Mouse (Mus musculus) heart, embryonic 13.5 days (tissue): ENCODE results near the gene Nmnat3. TPM values are rescaled to one million over a fixed set of nuclear protein-coding genes. Genes with fewer than 3 reads are reported as not detected.

Source experiments
- ATAC-seq: fragments of 200-750 bp; cut with Nextera tagmentation; 2 replicates; pipeline ENCODE4 v1.8.0; 2017; ENCODE audit warnings: moderate TSS enrichment; ENCODE audit not compliant: insufficient number of reproducible peaks, low FRiP score, low TSS enrichment; ENCODE audit errors: extremely low read depth
- H3K27ac ChIP-seq: fragments of 300-500 bp; sonication (generic); replicated peaks from 2 replicates; pipeline ENCODE4 v1.5.1; 2015; ENCODE audit warnings: moderate library complexity, mild to moderate bottlenecking, inconsistent platforms
- H3K27me3 ChIP-seq: fragments of 300-500 bp; sonication (generic); replicated peaks from 2 replicates; pipeline ENCODE4 v1.6.1; 2015; ENCODE audit warnings: mild to moderate bottlenecking, inconsistent platforms
- H3K36me3 ChIP-seq: fragments of 300-500 bp; sonication (generic); 2 replicates; pipeline ENCODE4 v1.6.1; 2015; ENCODE audit warnings: mild to moderate bottlenecking, inconsistent platforms
- H3K4me1 ChIP-seq: fragments of 300-500 bp; sonication (generic); 2 replicates; pipeline ENCODE4 v1.6.1; 2015; ENCODE audit warnings: inconsistent platforms
- H3K4me2 ChIP-seq: fragments of 300-500 bp; sonication (generic); 2 replicates; pipeline ENCODE4 v1.6.1; 2015; ENCODE audit warnings: inconsistent platforms, mild to moderate bottlenecking, moderate library complexity
- H3K4me3 ChIP-seq: fragments of 300-500 bp; sonication (generic); 2 replicates; pipeline ENCODE4 v1.5.1; 2015; ENCODE audit warnings: moderate library complexity, mild to moderate bottlenecking, inconsistent platforms
- H3K9ac ChIP-seq: fragments of 300-500 bp; sonication (generic); 2 replicates; pipeline ENCODE4 v1.6.1; 2015; ENCODE audit warnings: inconsistent platforms, mild to moderate bottlenecking, moderate library complexity
- H3K9me3 ChIP-seq: fragments of 300-500 bp; sonication (generic); 2 replicates; pipeline ENCODE4 v1.6.1; 2016; ENCODE audit warnings: inconsistent platforms
- WGBS: fragments of 180-500 bp; shearing (Covaris S2); methylation state at CpG from one replicate; pipeline ENCODE4 v1.1.7; 2015; ENCODE audit warnings: mixed read lengths; 5-methylcytosine and 5-hydroxymethylcytosine counted together
- polyA plus RNA-seq: library from polyadenylated mRNA; unstranded; fragments of >200 nt; fragmentation: Nextera tagmentation; extraction: Ambion mirVana; gene quantifications from 2 replicates; pipeline ENCODE4 v1.2.1, GENCODE M21; 2015

Nmnat3 gene
- polyA plus RNA-seq, 1 experiment from 2014 or later = 8.7 TPM

DNA sequence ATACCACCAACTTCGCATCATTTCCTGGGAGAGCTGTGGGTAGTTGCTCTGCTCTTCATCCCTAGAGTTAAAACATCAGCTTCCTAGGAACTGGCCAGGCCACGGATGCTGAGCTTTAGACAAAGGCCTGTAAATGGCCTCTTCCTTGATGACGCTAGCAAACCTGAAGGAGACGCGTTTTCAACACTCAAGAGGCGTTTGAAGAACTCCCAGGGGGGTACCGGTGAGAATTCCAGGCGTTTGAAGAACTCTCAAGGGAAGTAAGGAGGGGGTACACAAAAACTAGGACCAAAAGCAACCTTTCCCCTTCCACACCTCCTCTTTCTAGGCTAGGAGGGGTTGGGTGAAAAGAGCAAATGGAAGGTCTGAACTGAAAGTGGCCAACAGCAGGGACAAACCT, 137.1 kb downstream of the Nmnat3 start:
- peak overlapping the region; percentile 69; the same call in 1 of the 2 replicates for H3K27ac ChIP-seq
- H3K4me2 ChIP-seq = peak overlapping the region; percentile 80
- H3K27me3 ChIP-seq = peaks cover 21% of the 10 kb centered on the region
- WGBS = 3% methylated on average over 8 of the region's 8 CpGs
- peaks cover 44% of the 10 kb centered on the region for H3K4me1 ChIP-seq
- no peaks in the 10 kb centered on the region for H3K9me3 ChIP-seq
- peak overlapping the region; percentile 68 for H3K4me3 ChIP-seq
- H3K9ac ChIP-seq = peak overlapping the region; percentile 86
- ATAC-seq = no peak
- H3K36me3 ChIP-seq = peaks cover 6% of the 10 kb centered on the region; the same call in 1 of the 2 replicates

DNA sequence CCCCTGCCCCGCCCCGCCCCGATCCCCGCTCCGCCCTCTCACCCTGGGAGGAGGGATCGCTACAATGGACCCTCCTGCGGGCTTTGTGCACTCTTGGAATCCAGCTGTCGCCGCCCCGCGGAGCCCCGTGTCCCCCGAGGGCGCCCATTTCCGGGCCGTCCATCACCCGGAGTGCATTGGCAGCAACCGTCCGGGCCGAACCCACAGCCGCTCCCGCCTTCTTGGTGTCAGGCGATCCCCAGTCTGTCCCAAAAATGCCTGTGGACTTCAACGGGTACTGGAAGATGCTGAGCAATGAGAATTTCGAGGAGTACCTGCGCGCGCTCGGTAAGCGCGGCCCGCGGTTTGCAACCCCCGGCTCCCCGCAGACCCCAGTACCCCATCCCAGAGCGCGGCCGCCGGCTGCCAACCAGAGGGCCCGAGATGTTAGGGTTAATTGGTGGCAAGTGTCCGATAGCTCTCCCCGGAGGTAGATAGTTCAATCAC, 137.5 kb downstream of the Nmnat3 start:
- H3K9ac ChIP-seq = peak overlapping the region; percentile 86
- H3K4me1 ChIP-seq = peaks cover 48% of the 10 kb centered on the region
- peak overlapping the region; percentile 69 for H3K27ac ChIP-seq
- no peak for ATAC-seq
- WGBS = under 1% methylated on average over 42 of the region's 42 CpGs
- H3K9me3 ChIP-seq = no peaks in the 10 kb centered on the region
- H3K4me2 ChIP-seq = peak overlapping the region; percentile 80
- H3K36me3 ChIP-seq = peaks cover 6% of the 10 kb centered on the region; the same call in 1 of the 2 replicates
- H3K27me3 ChIP-seq = peaks cover 21% of the 10 kb centered on the region
- peak overlapping the region; percentile 68 for H3K4me3 ChIP-seq

DNA sequence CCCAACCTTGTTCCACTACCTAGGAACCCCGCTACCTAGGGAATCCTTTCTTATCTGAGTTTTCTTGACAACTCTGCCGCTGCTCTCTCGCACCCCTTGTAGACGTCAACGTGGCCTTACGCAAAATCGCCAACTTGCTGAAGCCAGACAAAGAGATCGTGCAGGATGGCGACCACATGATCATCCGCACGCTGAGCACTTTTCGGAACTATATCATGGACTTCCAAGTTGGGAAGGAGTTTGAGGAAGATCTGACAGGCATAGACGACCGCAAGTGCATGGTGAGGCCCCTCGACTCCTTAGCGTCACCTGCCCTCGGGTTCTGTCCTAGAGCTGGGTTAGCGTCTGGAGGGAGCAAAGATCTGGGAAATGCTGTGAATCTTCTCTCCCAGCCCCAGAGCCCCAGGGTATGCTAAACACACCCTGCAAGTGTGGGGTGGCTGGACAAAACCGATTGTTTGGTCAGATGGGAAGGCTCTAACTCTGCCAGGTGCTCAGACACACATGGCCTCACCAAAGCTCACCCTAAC, 138.2 kb downstream of the Nmnat3 start:
- H3K9me3 ChIP-seq = no peaks in the 10 kb centered on the region
- peaks cover 53% of the 10 kb centered on the region for H3K4me1 ChIP-seq
- ATAC-seq = no peak
- peaks cover 21% of the 10 kb centered on the region for H3K27me3 ChIP-seq
- H3K4me2 ChIP-seq = peak overlapping the region; percentile 80
- H3K9ac ChIP-seq = peak overlapping the region; percentile 86
- H3K27ac ChIP-seq = peak overlapping the region; percentile 81
- WGBS = 5% methylated on average over 19 of the region's 19 CpGs
- H3K4me3 ChIP-seq = peak overlapping the region; percentile 68
- H3K36me3 ChIP-seq = peaks cover 6% of the 10 kb centered on the region; the same call in 1 of the 2 replicates

DNA sequence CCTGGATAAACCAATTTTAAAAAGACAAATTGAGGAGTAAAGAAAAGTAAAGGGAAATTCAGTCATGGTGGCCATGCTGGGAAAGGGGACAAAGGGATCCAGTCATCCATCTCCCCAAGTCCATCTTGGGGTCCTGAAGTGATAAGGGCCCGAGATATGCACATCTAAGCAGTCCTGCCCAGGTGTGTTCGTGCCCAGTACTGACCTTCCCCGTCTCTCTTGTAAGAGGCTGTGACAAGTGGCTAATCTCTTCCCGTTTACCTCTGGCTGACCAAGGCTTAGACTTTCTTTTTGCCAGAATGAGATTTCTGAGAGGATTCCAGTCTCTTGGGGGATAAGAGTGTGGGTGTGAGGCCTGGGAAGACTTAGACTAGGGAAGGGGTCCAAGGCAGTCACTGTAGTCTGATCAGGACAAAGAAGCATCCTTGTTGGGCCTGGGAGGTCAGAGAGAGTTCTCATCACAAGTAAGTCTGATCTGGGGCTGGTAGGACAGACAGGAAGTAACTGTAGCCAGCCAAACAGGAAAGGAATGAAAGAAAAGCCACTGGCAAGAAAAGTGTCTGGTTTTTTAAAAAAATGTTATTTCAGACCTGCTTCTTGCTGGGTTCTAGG, 140.8 kb downstream of the Nmnat3 start:
- H3K4me1 ChIP-seq = peaks cover 78% of the 10 kb centered on the region
- peak overlapping the region; percentile 80 for H3K4me2 ChIP-seq
- ATAC-seq = no peak
- H3K27me3 ChIP-seq = peaks cover 20% of the 10 kb centered on the region
- H3K36me3 ChIP-seq = peaks cover 15% of the 10 kb centered on the region
- peak overlapping the region; percentile 81 for H3K27ac ChIP-seq
- WGBS = 41% methylated on average over 4 of the region's 4 CpGs
- no peaks in the 10 kb centered on the region for H3K9me3 ChIP-seq
- H3K9ac ChIP-seq = peak overlapping the region; percentile 86; the same call in 1 of the 2 replicates
- peak overlapping the region; percentile 68 for H3K4me3 ChIP-seq

DNA sequence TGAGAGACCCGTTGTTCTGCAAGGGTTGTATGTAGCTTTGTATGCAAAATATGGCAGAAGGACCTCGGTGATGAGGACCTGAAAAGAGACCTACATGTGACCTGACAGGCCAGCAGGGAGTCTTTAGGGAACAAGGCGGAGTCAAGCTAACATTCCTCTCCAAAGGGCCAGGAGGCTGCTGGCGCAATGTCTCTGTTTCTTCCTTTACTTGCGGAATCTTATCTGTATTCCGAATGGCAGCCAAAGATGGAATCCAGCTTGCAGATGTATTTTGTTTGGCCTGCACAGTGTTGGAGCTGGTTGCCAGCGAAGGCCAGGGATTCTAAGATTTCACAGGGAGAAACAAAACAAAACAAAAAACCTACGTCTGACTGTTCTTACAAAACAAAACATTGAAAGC, 141.5 kb downstream of the Nmnat3 start:
- 36% methylated on average over 8 of the region's 8 CpGs for WGBS
- H3K4me3 ChIP-seq = peak overlapping the region; percentile 20
- ATAC-seq = no peak
- peak overlapping the region; percentile 47; the same call in 1 of the 2 replicates for H3K9ac ChIP-seq
- H3K27ac ChIP-seq = peak overlapping the region; percentile 81
- peaks cover 15% of the 10 kb centered on the region for H3K36me3 ChIP-seq
- H3K9me3 ChIP-seq = no peaks in the 10 kb centered on the region
- H3K27me3 ChIP-seq = peaks cover 18% of the 10 kb centered on the region
- H3K4me1 ChIP-seq = peaks cover 86% of the 10 kb centered on the region
- H3K4me2 ChIP-seq = peak overlapping the region; percentile 80

DNA sequence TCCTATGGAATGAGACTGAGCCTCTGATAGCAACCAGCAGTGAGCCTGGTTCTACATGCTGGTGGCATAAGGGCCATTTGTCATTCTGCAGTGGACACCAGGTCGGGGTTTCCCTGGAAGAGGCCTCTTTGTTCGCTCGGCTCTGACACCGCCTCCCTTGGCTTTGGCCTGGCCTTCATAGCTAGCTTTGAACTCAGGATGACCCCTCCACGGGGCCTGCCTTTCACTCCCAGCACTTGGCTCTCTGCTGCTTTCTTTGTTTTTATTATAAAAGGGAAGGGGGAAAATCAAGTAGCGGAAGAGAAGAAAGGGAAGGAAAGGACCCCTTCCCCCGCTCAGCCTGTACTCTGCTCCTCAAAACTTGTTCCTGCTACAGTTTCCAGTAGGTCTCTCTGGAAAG, 142.6 kb downstream of the Nmnat3 start:
- Histone ChIP-seq H3K36me3 (peaks cover 18% of the 10 kb centered on the region), H3K4me1 (peaks cover 82% of the 10 kb centered on the region), H3K9me3 (no peaks in the 10 kb centered on the region), H3K27ac (peak overlapping the region; percentile 81), H3K9ac (peak overlapping the region; percentile 47; the same call in 1 of the 2 replicates), H3K4me2 (peak overlapping the region; percentile 80), H3K27me3 (peaks cover 14% of the 10 kb centered on the region), H3K4me3 (peak overlapping the region; percentile 20; the same call in 1 of the 2 replicates)
- 30% methylated on average over 7 of the region's 7 CpGs for WGBS
- 0 out of 2 replicates have a peak, but pooled peaks have one; percentile 19 for ATAC-seq

DNA sequence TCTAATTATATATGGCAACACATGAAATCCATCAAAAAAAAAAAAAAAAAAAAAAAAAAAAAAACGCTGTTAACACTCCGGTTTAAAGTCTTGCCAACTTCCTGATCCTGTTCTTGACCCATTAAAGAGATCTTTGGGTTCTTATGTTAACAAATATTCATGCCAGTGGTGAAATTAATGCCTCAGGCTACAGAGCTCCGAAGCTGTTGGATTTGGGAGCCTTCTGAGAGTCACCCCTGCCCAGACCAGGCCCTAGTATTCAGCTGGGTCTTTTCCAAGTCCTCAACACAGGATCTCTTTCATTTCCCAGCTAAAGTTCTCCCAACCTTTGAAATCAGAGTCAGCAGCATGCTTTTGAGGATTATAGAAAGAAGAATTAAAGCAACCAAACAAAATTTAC, 143.3 kb downstream of the Nmnat3 start:
- Histone ChIP-seq H3K27me3 (peaks cover 12% of the 10 kb centered on the region), H3K36me3 (peaks cover 23% of the 10 kb centered on the region), H3K4me2 (peak overlapping the region; percentile 80), H3K9ac (no peak overlapping the region), H3K4me1 (peaks cover 79% of the 10 kb centered on the region), H3K9me3 (no peaks in the 10 kb centered on the region), H3K4me3 (no peak overlapping the region), H3K27ac (peak overlapping the region; percentile 81)
- WGBS = 48% methylated on average over 3 of the region's 3 CpGs
- ATAC-seq = no peak

DNA sequence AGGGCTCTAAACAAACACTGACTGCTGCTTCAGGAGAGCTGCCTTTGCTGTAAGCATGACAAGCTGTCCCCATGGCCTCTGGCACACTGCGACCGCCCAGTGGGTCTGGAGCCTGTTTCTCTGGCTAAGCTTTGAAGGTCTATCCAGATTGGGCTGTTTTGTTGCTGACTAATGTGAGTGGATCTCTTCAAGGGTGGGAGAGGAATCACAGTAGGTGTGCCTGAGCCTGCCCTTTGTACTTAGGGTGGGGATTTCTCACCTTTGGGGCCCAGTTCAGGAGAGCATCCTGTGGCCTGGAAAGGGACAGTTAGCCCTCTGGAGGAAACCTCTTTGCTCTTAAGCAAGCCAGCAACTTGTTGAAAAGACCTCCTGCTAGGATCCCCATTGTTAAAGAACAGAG, 145.8 kb downstream of the Nmnat3 start:
- 60% methylated on average over 2 of the region's 2 CpGs for WGBS
- Histone ChIP-seq H3K4me1 (peaks cover 56% of the 10 kb centered on the region), H3K4me2 (no peak overlapping the region), H3K27ac (peak overlapping the region; percentile 32), H3K27me3 (no peaks in the 10 kb centered on the region), H3K9ac (peak overlapping the region; percentile 50; the same call in 1 of the 2 replicates), H3K4me3 (no peak overlapping the region), H3K36me3 (peaks cover 27% of the 10 kb centered on the region), H3K9me3 (no peaks in the 10 kb centered on the region)
- no peak for ATAC-seq

DNA sequence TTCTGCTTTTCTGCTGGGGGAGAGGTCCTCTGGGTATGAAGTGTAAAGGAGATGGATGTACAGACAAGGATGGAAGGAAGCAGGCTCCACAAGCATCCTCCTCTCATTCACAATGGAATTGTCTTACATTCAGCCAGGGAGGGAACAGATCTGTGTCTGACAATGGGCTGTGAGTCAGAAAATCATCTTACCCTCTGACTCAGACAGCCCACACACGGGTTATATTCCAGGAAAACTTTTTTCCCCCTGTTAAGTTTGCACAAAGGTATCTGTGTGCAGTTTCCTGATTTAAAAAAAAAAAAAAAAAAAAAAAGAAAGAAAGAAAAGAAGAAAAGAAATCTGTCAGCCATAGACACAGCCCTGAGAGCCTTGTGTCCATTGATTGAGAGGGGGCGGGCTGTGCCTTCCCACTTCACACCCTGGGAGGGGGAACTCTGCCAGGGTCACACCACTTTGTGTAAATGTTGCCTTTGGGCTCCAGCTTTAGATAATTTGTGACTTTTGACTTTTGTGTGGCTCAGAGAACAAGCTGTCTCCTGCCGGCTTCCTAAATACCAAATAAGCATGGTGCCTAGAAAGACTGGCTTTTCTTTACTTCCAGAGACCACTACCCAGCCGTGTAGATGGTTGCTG, 146.8 kb downstream of the Nmnat3 start:
- peaks cover 54% of the 10 kb centered on the region for H3K4me1 ChIP-seq
- 31% methylated on average over 4 of the region's 4 CpGs for WGBS
- no peak for ATAC-seq
- no peak overlapping the region for H3K4me3 ChIP-seq
- H3K27ac ChIP-seq = peak overlapping the region; percentile 32
- H3K9me3 ChIP-seq = no peaks in the 10 kb centered on the region
- no peak overlapping the region for H3K4me2 ChIP-seq
- no peak overlapping the region for H3K9ac ChIP-seq
- peaks cover 27% of the 10 kb centered on the region for H3K36me3 ChIP-seq
- no peaks in the 10 kb centered on the region for H3K27me3 ChIP-seq

DNA sequence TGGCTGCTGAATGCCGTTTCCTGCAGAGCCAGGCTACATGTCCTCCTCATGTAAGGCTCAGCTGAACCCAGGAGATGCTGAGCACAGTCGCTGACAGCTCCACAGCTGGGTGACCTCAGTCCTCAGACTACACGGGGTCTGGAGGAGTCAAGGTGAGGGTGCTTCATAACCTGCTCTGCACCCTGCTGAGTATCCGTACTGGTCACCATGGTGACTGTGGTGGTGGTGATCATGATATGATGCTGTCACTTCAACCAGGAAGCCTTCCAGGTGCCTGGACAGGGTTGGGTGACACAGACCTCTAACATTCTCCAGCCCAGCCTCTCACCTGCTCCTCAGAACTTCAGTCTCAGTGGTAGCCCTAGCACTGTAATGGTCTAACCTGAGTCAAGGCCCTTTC, 150.6 kb downstream of the Nmnat3 start:
- Histone ChIP-seq H3K4me1 (peaks cover 19% of the 10 kb centered on the region), H3K9me3 (no peaks in the 10 kb centered on the region), H3K27ac (no peak overlapping the region), H3K27me3 (no peaks in the 10 kb centered on the region), H3K36me3 (peaks cover 24% of the 10 kb centered on the region), H3K4me3 (no peak overlapping the region), H3K9ac (no peak overlapping the region), H3K4me2 (no peak overlapping the region)
- 70% methylated on average over 4 of the region's 4 CpGs for WGBS
- no peak for ATAC-seq

DNA sequence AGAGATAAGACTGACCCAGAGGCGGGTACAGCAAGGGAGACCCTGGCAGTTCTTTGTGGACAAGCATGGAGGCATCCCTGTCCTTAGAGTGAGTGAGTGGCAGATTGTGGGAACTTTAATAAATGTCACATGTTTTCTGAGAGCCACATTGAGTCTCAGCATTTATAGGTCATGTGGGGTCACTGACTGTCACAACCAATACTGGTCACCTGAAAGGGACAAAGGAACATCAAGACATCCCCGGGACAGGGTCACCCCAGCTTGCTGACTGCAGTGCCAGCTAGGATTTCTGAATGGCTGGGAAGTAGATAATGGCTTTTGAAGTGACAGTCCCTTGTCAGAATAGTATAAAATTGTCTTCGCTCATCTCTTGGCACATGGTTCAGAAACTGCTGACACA, 151.9 kb downstream of the Nmnat3 start:
- no peaks in the 10 kb centered on the region for H3K9me3 ChIP-seq
- H3K27me3 ChIP-seq = no peaks in the 10 kb centered on the region
- no peak for ATAC-seq
- peaks cover 8% of the 10 kb centered on the region; the same call in 1 of the 2 replicates for H3K4me1 ChIP-seq
- no peak overlapping the region for H3K27ac ChIP-seq
- peaks cover 31% of the 10 kb centered on the region for H3K36me3 ChIP-seq
- WGBS = 62% methylated on average over 3 of the region's 3 CpGs
- H3K4me2 ChIP-seq = no peak overlapping the region
- H3K9ac ChIP-seq = no peak overlapping the region
- no peak overlapping the region for H3K4me3 ChIP-seq
